Mouse (Mus musculus): ENCODE results near the gene Snx14.

Gene Snx14

GRCm38 (mm10) chr9:88404088-88404487 lies 34.7 kb downstream of the Snx14 start:
- in situ Hi-C loops (cut with MboI; ENCODE audit: low pct_unique_long_range_greater_than_20kb in 1 of 2, low sequenced_read_pairs in 2 of 2, unreplicated experiment in 1 of 2) = no loop called here

GRCm38 (mm10) chr9:88398461-88398860 lies 40.3 kb downstream of the Snx14 start:
- in situ Hi-C loops (cut with MboI; ENCODE audit: low pct_unique_long_range_greater_than_20kb in 1 of 2, low sequenced_read_pairs in 2 of 2, unreplicated experiment in 1 of 2) = no loop called here

GRCm38 (mm10) chr9:88394852-88395251 lies 43.9 kb downstream of the Snx14 start:
- in situ Hi-C loops (cut with MboI; ENCODE audit: low pct_unique_long_range_greater_than_20kb in 1 of 2, low sequenced_read_pairs in 2 of 2, unreplicated experiment in 1 of 2) = no loop called here

DNA sequence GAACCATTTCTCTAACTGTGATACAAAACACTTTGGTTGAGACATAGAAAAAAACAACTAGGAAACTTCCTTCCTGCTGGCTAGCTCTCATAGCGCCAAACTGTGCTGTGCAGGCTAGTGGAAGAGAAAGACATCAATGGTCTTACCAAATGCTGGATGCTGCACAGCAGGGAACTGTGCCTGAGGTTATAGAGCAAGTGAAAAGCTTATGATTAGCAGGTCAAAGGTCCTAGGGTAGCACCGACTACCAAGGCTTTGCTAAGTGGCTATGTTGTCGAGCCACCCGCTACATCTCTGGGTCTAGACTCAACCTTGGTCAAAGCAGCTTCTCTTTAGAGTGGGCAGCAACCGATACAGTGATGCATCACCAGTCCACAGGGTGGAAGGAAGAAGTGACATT lies 49.9 kb downstream of the Snx14 start:
- in situ Hi-C loops (cut with MboI; ENCODE audit: low pct_unique_long_range_greater_than_20kb in 1 of 2, low sequenced_read_pairs in 2 of 2, unreplicated experiment in 1 of 2) = no loop called here

- in situ Hi-C loops (cut with MboI; ENCODE audit: low pct_unique_long_range_greater_than_20kb in 1 of 2, low sequenced_read_pairs in 2 of 2, unreplicated experiment in 1 of 2) = no loop called here
Observed at GRCm38 (mm10) chr9:88380542-88380941, 58.2 kb downstream of the Snx14 start.

GRCm38 (mm10) chr9:88380076-88380475 lies 58.7 kb downstream of the Snx14 start:
- in situ Hi-C loops (cut with MboI; ENCODE audit: low pct_unique_long_range_greater_than_20kb in 1 of 2, low sequenced_read_pairs in 2 of 2, unreplicated experiment in 1 of 2) = no loop called here

GRCm38 (mm10) chr9:88379057-88379456 lies 59.7 kb downstream of the Snx14 start:
- in situ Hi-C loops (cut with MboI; ENCODE audit: low pct_unique_long_range_greater_than_20kb in 1 of 2, low sequenced_read_pairs in 2 of 2, unreplicated experiment in 1 of 2) = no loop called here

DNA sequence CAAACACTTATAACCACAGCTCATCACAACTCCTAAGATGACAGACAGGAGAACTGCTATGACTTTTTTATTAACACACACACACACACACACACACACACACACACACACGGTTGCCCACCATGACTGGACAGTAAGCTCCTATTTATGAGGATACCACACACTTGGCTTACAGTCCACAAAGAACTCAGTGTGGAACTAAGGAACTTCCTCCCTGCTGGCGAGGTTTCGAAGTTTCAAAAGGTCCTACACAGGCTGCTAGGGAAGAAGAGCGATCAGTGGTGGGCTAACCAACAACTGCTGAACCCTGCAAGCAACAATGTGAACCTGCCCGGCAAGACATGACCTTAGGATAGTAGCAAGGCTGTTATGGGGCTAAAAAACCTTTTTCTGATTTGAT lies 61.3 kb downstream of the Snx14 start:
- in situ Hi-C loops (cut with MboI; ENCODE audit: low pct_unique_long_range_greater_than_20kb in 1 of 2, low sequenced_read_pairs in 2 of 2, unreplicated experiment in 1 of 2) = no loop called here

DNA sequence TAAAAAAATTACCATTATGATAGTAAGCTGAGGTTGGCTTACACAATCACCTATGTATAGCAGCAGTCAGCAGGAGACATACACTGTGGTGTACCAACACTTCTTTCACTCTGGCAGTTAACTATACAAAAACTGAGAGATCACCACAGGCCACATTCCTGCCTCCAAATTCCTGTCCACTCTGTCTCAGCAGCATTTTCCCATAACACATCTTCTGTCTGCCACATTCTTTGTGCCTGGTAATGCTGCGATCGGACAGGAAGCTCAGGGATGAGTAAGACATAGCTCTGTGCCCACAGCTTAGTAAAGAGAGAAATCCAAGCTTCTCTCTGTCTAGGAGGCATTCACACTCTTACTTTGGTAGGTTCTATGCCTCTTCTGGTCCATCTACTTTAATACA lies 65.8 kb downstream of the Snx14 start:
- in situ Hi-C loops (cut with MboI; ENCODE audit: low pct_unique_long_range_greater_than_20kb in 1 of 2, low sequenced_read_pairs in 2 of 2, unreplicated experiment in 1 of 2) = loop anchor here in 1 of 2 experiments (25.0 kb wide), 1 partner anchor 136 kb away; no protein-coding TSS in a partner anchor

DNA sequence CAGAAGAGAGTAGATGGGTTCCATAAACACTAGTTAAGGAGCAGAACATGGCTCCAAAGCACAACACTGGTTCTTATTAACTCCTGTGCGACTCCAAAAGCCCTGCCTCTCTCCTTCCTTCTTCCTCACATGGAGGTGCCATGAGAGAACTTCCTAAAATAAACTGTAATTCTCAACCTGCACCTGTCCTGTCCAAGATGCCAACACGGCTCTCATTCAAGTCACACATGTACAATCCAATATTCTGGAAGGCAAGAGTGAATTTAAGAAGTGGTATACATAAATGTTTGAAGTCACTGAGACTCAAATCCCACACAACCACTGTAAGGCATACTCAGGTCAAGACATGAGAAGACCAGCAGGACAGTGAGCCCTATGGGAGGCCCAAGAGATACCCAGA lies 67.6 kb downstream of the Snx14 start:
- in situ Hi-C loops (cut with MboI; ENCODE audit: low pct_unique_long_range_greater_than_20kb in 1 of 2, low sequenced_read_pairs in 2 of 2, unreplicated experiment in 1 of 2) = loop anchor here in 1 of 2 experiments (25.0 kb wide), 1 partner anchor 134 kb away; no protein-coding TSS in a partner anchor

- in situ Hi-C loops (cut with MboI; ENCODE audit: low pct_unique_long_range_greater_than_20kb in 1 of 2, low sequenced_read_pairs in 2 of 2, unreplicated experiment in 1 of 2) = loop anchor here in 1 of 2 experiments (25.0 kb wide), 1 partner anchor 132 kb away; no protein-coding TSS in a partner anchor
Observed at GRCm38 (mm10) chr9:88369666-88370065, 69.1 kb downstream of the Snx14 start.

- in situ Hi-C loops (cut with MboI; ENCODE audit: low pct_unique_long_range_greater_than_20kb in 1 of 2, low sequenced_read_pairs in 2 of 2, unreplicated experiment in 1 of 2) = loop anchor here in 1 of 2 experiments (25.0 kb wide), 1 partner anchor 131 kb away; no protein-coding TSS in a partner anchor
Observed at GRCm38 (mm10) chr9:88368476-88368875, 70.3 kb downstream of the Snx14 start.

DNA sequence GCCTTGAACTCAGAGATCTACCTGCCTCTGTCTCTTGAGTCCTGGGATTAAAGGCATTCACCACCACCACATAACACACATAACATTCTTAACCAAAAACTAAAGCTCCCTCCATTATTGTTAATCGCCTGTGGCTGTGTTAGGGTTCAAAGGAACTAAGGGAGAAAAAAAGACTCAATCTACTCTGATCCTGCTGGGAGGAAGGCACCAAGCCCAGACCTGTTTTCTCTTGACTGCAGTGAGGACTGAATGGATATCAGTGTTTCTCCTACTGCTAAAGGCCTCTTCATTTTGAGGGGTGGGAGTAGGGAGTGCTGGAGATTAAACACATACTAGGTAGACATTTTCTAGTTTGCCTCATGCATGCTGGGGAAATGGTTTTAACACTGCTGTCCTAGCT lies 71.0 kb downstream of the Snx14 start:
- in situ Hi-C loops (cut with MboI; ENCODE audit: low pct_unique_long_range_greater_than_20kb in 1 of 2, low sequenced_read_pairs in 2 of 2, unreplicated experiment in 1 of 2) = loop anchor here in 1 of 2 experiments (25.0 kb wide), 1 partner anchor 130 kb away; no protein-coding TSS in a partner anchor

DNA sequence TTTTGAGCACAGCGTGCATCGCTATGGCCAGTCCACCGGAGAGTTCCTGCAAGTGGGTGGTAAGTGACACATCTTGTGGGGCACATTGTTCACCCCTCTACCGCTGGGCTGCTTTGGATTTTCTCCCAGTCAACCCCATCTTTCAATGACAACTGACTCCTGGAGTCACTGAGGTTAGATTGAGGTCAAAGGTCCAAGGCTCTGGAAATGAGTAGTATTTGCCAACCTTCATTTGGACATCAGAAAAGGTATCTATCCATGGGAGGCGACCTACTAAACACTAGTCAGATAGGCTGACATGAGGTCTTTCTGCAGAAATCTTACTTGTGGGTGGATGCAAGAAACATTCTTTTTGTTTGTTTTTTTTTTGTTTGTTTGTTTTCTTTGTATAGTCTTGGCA lies 71.4 kb downstream of the Snx14 start:
- in situ Hi-C loops (cut with MboI; ENCODE audit: low pct_unique_long_range_greater_than_20kb in 1 of 2, low sequenced_read_pairs in 2 of 2, unreplicated experiment in 1 of 2) = loop anchor here in 1 of 2 experiments (25.0 kb wide), 1 partner anchor 130 kb away; no protein-coding TSS in a partner anchor

GRCm38 (mm10) chr9:88366819-88367218 lies 71.9 kb downstream of the Snx14 start:
- in situ Hi-C loops (cut with MboI; ENCODE audit: low pct_unique_long_range_greater_than_20kb in 1 of 2, low sequenced_read_pairs in 2 of 2, unreplicated experiment in 1 of 2) = loop anchor here in 1 of 2 experiments (25.0 kb wide), 1 partner anchor 130 kb away; no protein-coding TSS in a partner anchor

- in situ Hi-C loops (cut with MboI; ENCODE audit: low pct_unique_long_range_greater_than_20kb in 1 of 2, low sequenced_read_pairs in 2 of 2, unreplicated experiment in 1 of 2) = loop anchor here in 1 of 2 experiments (25.0 kb wide), 1 partner anchor 129 kb away; no protein-coding TSS in a partner anchor
Observed at GRCm38 (mm10) chr9:88366308-88366707, 72.5 kb downstream of the Snx14 start.

GRCm38 (mm10) chr9:88363102-88363501 lies 75.7 kb downstream of the Snx14 start:
- in situ Hi-C loops (cut with MboI; ENCODE audit: low pct_unique_long_range_greater_than_20kb in 1 of 2, low sequenced_read_pairs in 2 of 2, unreplicated experiment in 1 of 2) = loop anchor here in 1 of 2 experiments (25.0 kb wide), 1 partner anchor 126 kb away; no protein-coding TSS in a partner anchor

DNA sequence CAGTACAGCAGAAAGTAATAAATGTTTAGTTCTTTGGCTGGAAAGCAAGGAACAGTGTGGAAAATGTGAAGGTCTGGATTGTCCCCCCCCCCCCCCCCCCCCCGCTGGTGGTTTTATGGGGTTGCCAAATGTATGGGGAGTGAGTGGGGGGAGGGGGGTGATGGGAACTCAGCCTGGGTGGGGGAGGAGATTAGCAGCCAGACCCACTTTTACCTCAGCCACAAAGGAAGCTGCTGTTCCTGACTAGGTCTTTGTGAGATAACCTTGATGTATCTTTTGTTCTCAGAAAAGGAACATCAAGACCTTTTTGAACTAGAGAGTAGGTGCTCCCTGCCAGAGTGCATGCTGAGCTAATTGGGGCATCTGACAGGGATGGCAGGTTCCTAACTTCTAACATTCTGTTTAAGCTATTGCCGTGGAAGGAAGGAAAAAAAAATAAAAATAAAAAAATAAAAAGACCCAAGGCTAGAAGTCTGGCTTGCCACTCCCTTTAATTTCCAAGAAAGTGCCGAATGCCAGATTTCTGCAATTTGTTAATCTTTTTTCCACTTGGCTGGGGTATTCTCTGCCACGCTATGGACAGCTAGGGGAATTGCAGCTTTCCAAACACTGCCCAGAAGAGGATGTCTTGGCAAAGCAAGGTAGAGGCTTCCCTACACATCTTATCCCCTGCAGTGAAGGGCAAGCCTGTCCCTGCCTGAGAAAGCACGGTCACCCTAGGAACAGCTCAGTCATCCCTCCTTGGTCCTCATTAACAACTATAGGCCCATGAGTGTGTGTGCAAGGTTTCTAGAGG lies 76.5 kb downstream of the Snx14 start:
- in situ Hi-C loops (cut with MboI; ENCODE audit: low pct_unique_long_range_greater_than_20kb in 1 of 2, low sequenced_read_pairs in 2 of 2, unreplicated experiment in 1 of 2) = loop anchor here in 1 of 2 experiments (25.0 kb wide), 1 partner anchor 125 kb away; no protein-coding TSS in a partner anchor

- in situ Hi-C loops (cut with MboI; ENCODE audit: low pct_unique_long_range_greater_than_20kb in 1 of 2, low sequenced_read_pairs in 2 of 2, unreplicated experiment in 1 of 2) = loop anchor here in 1 of 2 experiments (25.0 kb wide), 1 partner anchor 124 kb away; no protein-coding TSS in a partner anchor
Observed at GRCm38 (mm10) chr9:88361211-88361909, 77.4 kb downstream of the Snx14 start.

Measured in mouse embryonic stem cell (cell line).